Mouse (Mus musculus) CH12.LX (cell line): ENCODE measurements around the gene Stag1. TPM values are rescaled to one million over a fixed set of nuclear protein-coding genes. Genes with fewer than 3 reads are reported as not detected.

Experiments
- DNase-seq: peaks from one replicate; pipeline ENCODE4 v3.0.0-alpha.2; 2013; ENCODE audit errors: extremely low read depth
- H3K27ac ChIP-seq: 2 replicates; pipeline ENCODE4 v1.5.1; 2012; ENCODE audit warnings: low read depth, mild to moderate bottlenecking, control low read depth, moderate library complexity; ENCODE audit not compliant: insufficient read depth
- H3K27me3 ChIP-seq: replicated peaks from 2 replicates; pipeline ENCODE3; 2012; ENCODE audit warnings: inconsistent platforms
- H3K36me3 ChIP-seq, 2 experiments: replicated peaks in 1 of 2; 2 replicates each; pipeline versions ENCODE3 to v1.6.1; 2012; ENCODE audit warnings: inconsistent platforms in 1 of 2, low read length in 1 of 2, mild to moderate bottlenecking in 1 of 2, mixed read lengths in 1 of 2, moderate library complexity in 1 of 2; ENCODE audit not compliant: control insufficient read depth in 1 of 2, insufficient read depth in 1 of 2
- H3K4me1 ChIP-seq, 2 experiments: 2 replicates each; pipeline ENCODE4 v1.6.1; 2012; ENCODE audit warnings: inconsistent platforms in 1 of 2, moderate library complexity in 1 of 2; ENCODE audit not compliant: insufficient read depth in 2 of 2, control insufficient read depth in 1 of 2
- H3K4me2 ChIP-seq: 2 replicates; pipeline ENCODE4 v1.6.1; 2012; ENCODE audit warnings: low read depth, mild to moderate bottlenecking, control low read depth; ENCODE audit not compliant: poor library complexity, insufficient read depth, severe bottlenecking
- H3K4me3 ChIP-seq, 3 experiments: fragments of 150-350 bp in 1 of 3; sonication (generic) in 1 of 3; replicated peaks in 1 of 3; 2 replicates each; pipeline versions ENCODE3 to v1.5.1; 2011 to 2012; ENCODE audit warnings: low read depth in 2 of 3, low read length in 2 of 3, mild to moderate bottlenecking in 2 of 3, moderate library complexity in 2 of 3, control low read depth in 1 of 3, improper control_type of control experiment in 1 of 3, inconsistent platforms in 1 of 3, mixed read lengths in 1 of 3; ENCODE audit not compliant: poor library complexity in 1 of 3
- H3K79me2 ChIP-seq: replicated peaks from 2 replicates; pipeline ENCODE4 v1.6.1; 2012; ENCODE audit warnings: mild to moderate bottlenecking, moderate library complexity; ENCODE audit not compliant: control insufficient read depth, poor library complexity, insufficient read depth, severe bottlenecking; ENCODE audit errors: extremely low read depth
- H3K9ac ChIP-seq: 2 replicates; pipeline ENCODE4 v1.6.1; 2012; ENCODE audit warnings: low read depth, mild to moderate bottlenecking, control low read depth, moderate library complexity; ENCODE audit not compliant: insufficient read depth
- H3K9me3 ChIP-seq: replicated peaks from 2 replicates; pipeline ENCODE3; 2012; ENCODE audit warnings: low read length, inconsistent platforms, mixed read lengths
- BHLHE40 ChIP-seq: IDR thresholded peaks from 2 replicates; pipeline ENCODE4 v1.6.1; 2011; ENCODE audit warnings: mild to moderate bottlenecking, low read depth, low read length, improper control_type of control experiment
- CHD1 ChIP-seq: IDR thresholded peaks from 2 replicates; pipeline ENCODE4 v1.6.1; 2012; ENCODE audit warnings: low read depth, low read length, improper control_type of control experiment, inconsistent platforms
- CHD2 ChIP-seq: IDR thresholded peaks from 2 replicates; pipeline ENCODE4 v1.6.1; 2011; ENCODE audit warnings: low read length, improper control_type of control experiment
- CTCF ChIP-seq, 2 experiments: IDR thresholded peaks in 1 of 2; conservative IDR thresholded peaks in 1 of 2; 2 replicates each; pipeline ENCODE4 v1.5.1; 2011 to 2012; ENCODE audit warnings: low read depth in 2 of 2, low read length in 2 of 2, improper control_type of control experiment in 1 of 2, inconsistent platforms in 1 of 2, mild to moderate bottlenecking in 1 of 2, moderate library complexity in 1 of 2
- E2F4 ChIP-seq: IDR thresholded peaks from 2 replicates; pipeline ENCODE4 v1.6.1; 2011; ENCODE audit warnings: low read depth, low read length, improper control_type of control experiment; ENCODE audit not compliant: insufficient replicate concordance
- JUND ChIP-seq: conservative IDR thresholded peaks from 2 replicates; pipeline ENCODE4 v1.6.1; 2011; ENCODE audit warnings: low read depth, low read length, improper control_type of control experiment
- MAFK ChIP-seq: IDR thresholded peaks from 2 replicates; pipeline ENCODE4 v1.6.1; 2011; ENCODE audit warnings: low read length, improper control_type of control experiment; ENCODE audit not compliant: insufficient replicate concordance
- MAZ ChIP-seq: IDR thresholded peaks from 2 replicates; pipeline ENCODE4 v1.6.1; 2012; ENCODE audit warnings: low read depth, mild to moderate bottlenecking, inconsistent platforms, low read length, improper control_type of control experiment, moderate library complexity
- MXI1 ChIP-seq: IDR thresholded peaks from 2 replicates; pipeline ENCODE4 v1.6.1; 2011; ENCODE audit warnings: mild to moderate bottlenecking, low read depth, low read length, improper control_type of control experiment
- MYC ChIP-seq: IDR thresholded peaks from 2 replicates; pipeline ENCODE4 v1.6.1; 2011; ENCODE audit warnings: low read depth, mild to moderate bottlenecking, improper control_type of control experiment, low read length
- NRF1 ChIP-seq: IDR thresholded peaks from 2 replicates; pipeline ENCODE4 v1.6.1; 2014; ENCODE audit warnings: low read depth, mild to moderate bottlenecking, inconsistent platforms, low read length, improper control_type of control experiment, moderate library complexity
- POLR2A ChIP-seq: IDR thresholded peaks from 2 replicates; pipeline ENCODE4 v1.6.1; 2011; ENCODE audit warnings: low read depth, mild to moderate bottlenecking, improper control_type of control experiment, low read length
- POLR2AphosphoS2 ChIP-seq: IDR thresholded peaks from 2 replicates; pipeline ENCODE4 v1.6.1; 2011; ENCODE audit warnings: low read depth, low read length, improper control_type of control experiment
- RCOR1 ChIP-seq: conservative IDR thresholded peaks from 2 replicates; pipeline ENCODE4 v1.6.1; 2012; ENCODE audit warnings: low read depth, mild to moderate bottlenecking, inconsistent platforms, low read length, improper control_type of control experiment
- SMC3 ChIP-seq: IDR thresholded peaks from 2 replicates; pipeline ENCODE4 v1.6.1; 2011; ENCODE audit warnings: low read depth, low read length, improper control_type of control experiment
- TBP ChIP-seq: conservative IDR thresholded peaks from 2 replicates; pipeline ENCODE4 v1.6.1; 2011; ENCODE audit warnings: low read depth, low read length, improper control_type of control experiment
- TCF12 ChIP-seq: IDR thresholded peaks from 2 replicates; pipeline ENCODE4 v1.6.1; 2014; ENCODE audit warnings: low read depth, mild to moderate bottlenecking, inconsistent platforms, low read length, improper control_type of control experiment
- UBTF ChIP-seq: IDR thresholded peaks from 2 replicates; pipeline ENCODE4 v1.6.1; 2012; ENCODE audit warnings: low read depth, mild to moderate bottlenecking, inconsistent platforms, low read length, improper control_type of control experiment, moderate library complexity
- USF1 ChIP-seq: IDR thresholded peaks from 2 replicates; pipeline ENCODE4 v1.6.1; 2014; ENCODE audit warnings: low read depth, mild to moderate bottlenecking, inconsistent platforms, low read length, improper control_type of control experiment
- USF2 ChIP-seq: conservative IDR thresholded peaks from 2 replicates; pipeline ENCODE4 v1.6.1; 2011; ENCODE audit warnings: low read depth, low read length, improper control_type of control experiment
- ZC3H11A ChIP-seq: IDR thresholded peaks from 2 replicates; pipeline ENCODE4 v1.6.1; 2012; ENCODE audit warnings: low read depth, mild to moderate bottlenecking, inconsistent platforms, low read length, improper control_type of control experiment
- ZMIZ1 ChIP-seq: IDR thresholded peaks from 2 replicates; pipeline ENCODE4 v1.6.1; 2012; ENCODE audit warnings: low read depth, mild to moderate bottlenecking, inconsistent platforms, low read length, improper control_type of control experiment
- ZNF384 ChIP-seq: IDR thresholded peaks from 2 replicates; pipeline ENCODE4 v1.6.1; 2012; ENCODE audit warnings: low read depth, low read length, improper control_type of control experiment, inconsistent platforms
- dilution Hi-C: fragments of 300-500 bp; cut with MboI; formaldehyde crosslinking; loops from 2 replicates; pipeline ENCODE4 v1.14.3; 2020; ENCODE audit warnings: low sequenced_read_pairs; ENCODE audit not compliant: extremely low pct_unique_long_range_greater_than_20kb, extremely low pct_ligation_motif_present
- in situ Hi-C: fragments of 300-500 bp; cut with MboI; formaldehyde crosslinking; loops from 3 replicates; pipeline ENCODE4 v1.14.3; 2019; ENCODE audit warnings: low sequenced_read_pairs, low pct_ligation_motif_present, low pct_unique_long_range_greater_than_20kb, mixed read lengths
- polyA plus RNA-seq: library from polyadenylated mRNA; unstranded; fragments of >175 nt; gene quantifications from 2 replicates; pipeline ENCODE4 v1.2.1, GENCODE M21; 2012; ENCODE audit warnings: low read depth; ENCODE audit not compliant: insufficient read length
- total RNA-seq, 2 experiments: library from RNA; depleted of rRNA; stranded (reverse); fragments of 300-350 nt in 1 of 2; fragments of >200 nt in 1 of 2; gene quantifications; 2 replicates each; pipeline ENCODE4 v1.2.3; 2012 to 2014

Stag1 gene
- total and polyA plus RNA-seq, 3 experiments = 24.5 to 45.9 (median 33.7) TPM

- DNase-seq = no peak
- H3K9ac ChIP-seq = no peak overlapping the region
- no peak overlapping the region for H3K27ac ChIP-seq
- H3K27me3 ChIP-seq = no peaks in the 10 kb centered on the region
- dilution Hi-C loops = no loop called here
- no peak for TF ChIP-seq POLR2AphosphoS2
- no peak for TF ChIP-seq USF2
- TF ChIP-seq CTCF (conservative IDR thresholded peaks at IDR 0.05 in 1 of 2, IDR thresholded peaks at IDR 0.05 in 1 of 2; ENCODE audit: low read depth in 2 of 2, low read length in 2 of 2) = no peak
- no peak for TF ChIP-seq ZNF384
- TF ChIP-seq SMC3 = no peak
- TF ChIP-seq UBTF = no peak
- no peak for TF ChIP-seq ZC3H11A
- no peak for TF ChIP-seq BHLHE40
- no peak for TF ChIP-seq MYC
- no peak for TF ChIP-seq CHD2
- TF ChIP-seq RCOR1 = no peak
- TF ChIP-seq TCF12 = no peak
- no peak for TF ChIP-seq POLR2A
- TF ChIP-seq E2F4 = no peak
- no peak for TF ChIP-seq MXI1
- no peak for TF ChIP-seq MAFK
- TF ChIP-seq NRF1 = no peak
- TF ChIP-seq ZMIZ1 = no peak
- TF ChIP-seq, all 38 proteins: peak for 0
- no peak overlapping the region for H3K4me3 ChIP-seq
- peaks cover 12% of the 10 kb centered on the region for H3K79me2 ChIP-seq
- H3K4me2 ChIP-seq = no peak overlapping the region
- H3K4me1 ChIP-seq = peaks cover 2 to 13% of the 10 kb centered on the region in 2 experiments; a peak in 2 of 4 replicates
- H3K36me3 ChIP-seq = no peaks in the 10 kb centered on the region
- no peaks in the 10 kb centered on the region for H3K9me3 ChIP-seq
- in situ Hi-C loops = loop anchor here (5.0 kb wide), 1 partner anchor 188 kb away; no protein-coding TSS in a partner anchor
These were observed 43.2 kb downstream of the Stag1 start for GRCm38 (mm10) chr9:100640754-100641153.

GRCm38 (mm10) chr9:100641391-100642085 lies 43.9 kb downstream of the Stag1 start:
- Histone ChIP-seq H3K9ac (peak overlapping the region; percentile 64), H3K27ac (no peak overlapping the region)
- TF ChIP-seq JUND = no peak
- TF ChIP-seq E2F4 = no peak
- no peak for TF ChIP-seq CTCF (conservative IDR thresholded peaks at IDR 0.05 in 1 of 2, IDR thresholded peaks at IDR 0.05 in 1 of 2; ENCODE audit: low read depth in 2 of 2, low read length in 2 of 2)
- TF ChIP-seq USF1 = no peak
- TF ChIP-seq MAFK = no peak
- TF ChIP-seq MAZ = no peak
- TF ChIP-seq TBP = no peak
- no peak for TF ChIP-seq CHD1
- TF ChIP-seq, all 38 proteins: peak for 0

More at GRCm38 (mm10) chr9:100641391-100642085, 43.9 kb downstream of the Stag1 start:
- DNase-seq = no peak
- Histone ChIP-seq H3K36me3 (no peaks in the 10 kb centered on the region), H3K9me3 (no peaks in the 10 kb centered on the region), H3K4me1 (peaks cover 4 to 18% of the 10 kb centered on the region in 2 experiments; a peak in 3 of 4 replicates), H3K4me3 (peak overlapping the region in 2 of 3 experiments; percentile 60 to 87), H3K4me2 (peak overlapping the region; percentile 80), H3K79me2 (peaks cover 16% of the 10 kb centered on the region), H3K27me3 (no peaks in the 10 kb centered on the region)
- dilution Hi-C loops (no loop called here), in situ Hi-C loops (loop anchor here (5.0 kb wide), 1 partner anchor 189 kb away; no protein-coding TSS in a partner anchor)
